Mouse (Mus musculus): ENCODE data around the gene Spdef. TPM values are rescaled to one million over a fixed set of nuclear protein-coding genes. Genes with fewer than 3 reads are reported as not detected.

Spdef gene
- total and polyA plus RNA-seq, 3 experiments: 0.02 TPM; not detected in 2

DNA sequence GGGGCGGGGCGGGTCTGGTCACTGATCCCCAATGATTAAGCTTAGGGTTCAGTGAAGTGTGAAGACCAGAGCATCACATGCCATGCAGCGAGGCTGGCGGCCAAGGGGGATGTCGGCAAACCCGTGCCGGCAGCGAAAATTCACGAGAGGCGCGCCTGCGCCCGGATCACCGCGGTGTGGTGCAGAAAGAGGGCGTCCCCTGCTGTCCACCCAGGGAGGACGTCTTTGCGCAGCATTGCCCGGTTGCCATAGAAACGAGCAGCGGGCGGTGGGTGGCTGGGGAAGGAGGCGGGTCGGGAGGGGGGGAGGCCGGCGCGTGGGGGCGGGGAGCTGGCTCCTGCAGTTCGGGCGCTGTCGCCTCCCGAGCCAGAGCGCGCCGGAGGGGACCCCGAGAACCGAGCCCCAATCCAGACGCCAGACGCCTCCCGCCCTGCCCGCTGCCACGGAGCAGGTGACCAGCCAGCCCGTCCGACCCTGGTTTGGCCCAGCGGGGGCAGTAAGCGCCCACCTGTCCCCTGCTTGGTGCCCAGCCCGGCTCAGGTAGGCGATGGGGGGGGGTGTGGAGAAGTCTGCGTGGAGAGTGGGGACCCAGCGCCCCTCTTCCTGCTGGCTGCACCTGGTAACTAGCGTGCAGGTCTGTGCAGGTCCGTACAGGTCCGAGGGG lies 43.7 kb downstream of the Spdef start:
- Histone ChIP-seq H3K4me1 (ENCODE audit: insufficient read depth, low read depth, low read length) (no peaks in the 10 kb centered on the region; the same call in 1 of the 2 replicates), H3K27me3 (ENCODE audit: insufficient read depth, low read length) (peaks cover 21% of the 10 kb centered on the region), H3K36me3 (replicated peaks) (no peaks in the 10 kb centered on the region), H3K4me3 (ENCODE audit: low read depth, low read length) (no peak overlapping the region), H3K9me3 (replicated peaks) (no peaks in the 10 kb centered on the region)
- ATAC-seq (ENCODE audit: extremely low read depth, insufficient number of reproducible peaks, low FRiP score, poor library complexity, severe bottlenecking) (no peak), DNase-seq (ENCODE audit: low spot score) (no peak)
- TF ChIP-seq TAL1 (conservative IDR thresholded peaks at IDR 0.05; ENCODE audit: low read depth, low read length) (no peak), POLR2AphosphoS5 (IDR thresholded peaks at IDR 0.05; ENCODE audit: insufficient replicate concordance, low read depth, low read length) (no peak), CTCF (IDR thresholded peaks at IDR 0.05; ENCODE audit: low read depth, low read length) (no peak), GATA1 (IDR thresholded peaks at IDR 0.05; ENCODE audit: borderline replicate concordance, low read length) (no peak), GATA2 (IDR thresholded peaks at IDR 0.05; ENCODE audit: borderline replicate concordance, low read depth, low read length) (no peak)

DNA sequence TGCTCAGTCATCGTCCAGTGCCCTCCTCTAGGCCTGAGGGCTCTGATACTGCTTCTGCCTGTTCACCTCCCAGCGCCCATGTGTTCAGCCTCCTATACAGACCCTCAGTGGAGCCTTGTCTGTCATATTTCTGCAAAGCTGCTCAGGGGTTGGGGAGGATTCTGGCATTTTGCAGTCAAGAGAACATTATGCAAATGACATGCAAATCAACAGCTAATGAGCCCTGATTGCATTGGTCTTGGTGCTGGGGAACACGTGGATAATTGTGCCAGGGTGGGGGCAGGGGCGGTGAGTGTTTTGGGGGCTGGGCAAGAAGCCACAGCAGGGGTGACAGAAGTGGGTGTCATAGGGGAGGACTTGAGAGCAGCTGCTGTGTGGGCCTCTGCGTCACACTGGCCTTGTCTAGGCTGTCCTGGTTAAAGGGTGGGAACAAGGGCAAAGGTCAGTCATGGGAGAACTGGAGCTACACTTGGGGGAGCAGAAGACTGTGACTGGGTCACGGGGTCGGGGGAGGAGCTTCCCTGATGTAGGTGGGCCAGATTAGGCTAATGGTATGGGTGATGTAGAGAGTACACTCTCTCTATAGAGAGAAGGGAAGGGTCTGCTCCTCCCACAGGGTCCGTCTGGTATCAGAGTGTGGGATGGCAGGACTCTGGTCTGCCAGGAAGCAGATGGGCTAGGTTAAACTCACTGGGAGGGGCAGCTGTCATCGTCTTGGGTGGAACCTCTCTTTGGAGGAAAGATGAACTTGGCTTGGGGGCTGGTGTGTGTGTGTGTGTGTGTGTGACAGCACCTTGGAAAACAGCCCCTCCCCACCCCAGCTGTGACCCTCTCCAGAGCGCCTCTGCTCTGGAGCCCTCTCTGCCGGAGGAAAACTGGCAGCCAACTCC lies 49.6 kb downstream of the Spdef start:
- H3K27me3 ChIP-seq (ENCODE audit: insufficient read depth, low read length): peaks cover 6% of the 10 kb centered on the region
- no peak overlapping the region for H3K4me3 ChIP-seq (ENCODE audit: low read depth, low read length)
- DNase-seq (ENCODE audit: low spot score) (no peak), ATAC-seq (ENCODE audit: extremely low read depth, insufficient number of reproducible peaks, low FRiP score, poor library complexity, severe bottlenecking) (no peak)
- peaks cover 9% of the 10 kb centered on the region for H3K4me1 ChIP-seq (ENCODE audit: insufficient read depth, low read depth, low read length)
- no peak for TF ChIP-seq TAL1 (conservative IDR thresholded peaks at IDR 0.05; ENCODE audit: low read depth, low read length)
- TF ChIP-seq GATA1 (IDR thresholded peaks at IDR 0.05; ENCODE audit: borderline replicate concordance, low read length): no peak
- no peak for TF ChIP-seq POLR2AphosphoS5 (IDR thresholded peaks at IDR 0.05; ENCODE audit: insufficient replicate concordance, low read depth, low read length)
- TF ChIP-seq GATA2 (IDR thresholded peaks at IDR 0.05; ENCODE audit: borderline replicate concordance, low read depth, low read length): no peak
- no peak for TF ChIP-seq CTCF (IDR thresholded peaks at IDR 0.05; ENCODE audit: low read depth, low read length)
- H3K36me3 ChIP-seq (replicated peaks): no peaks in the 10 kb centered on the region
- H3K9me3 ChIP-seq (replicated peaks): no peaks in the 10 kb centered on the region

DNA sequence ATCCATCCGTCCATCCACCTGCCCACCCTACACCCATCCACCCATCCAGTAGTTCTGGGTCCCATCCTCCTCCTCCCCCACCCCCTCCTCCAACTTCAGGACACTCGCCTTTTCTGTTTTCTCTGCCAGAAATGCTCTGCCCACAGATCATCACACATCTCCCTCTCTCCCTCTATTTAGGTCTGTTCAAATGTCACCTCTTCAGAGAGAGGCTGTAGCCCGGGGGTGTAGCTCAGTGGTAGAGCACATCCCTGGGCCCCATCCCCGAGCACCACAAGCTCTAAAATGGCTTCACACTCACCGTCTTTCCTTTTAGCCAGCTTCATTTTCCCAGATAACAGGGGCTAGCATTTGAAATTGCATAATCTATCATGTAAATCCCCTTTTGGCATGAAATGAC lies 51.0 kb downstream of the Spdef start:
- Histone ChIP-seq H3K4me1 (ENCODE audit: insufficient read depth, low read depth, low read length) (peaks cover 9% of the 10 kb centered on the region), H3K4me3 (ENCODE audit: low read depth, low read length) (no peak overlapping the region), H3K36me3 (replicated peaks) (no peaks in the 10 kb centered on the region), H3K9me3 (replicated peaks) (no peaks in the 10 kb centered on the region), H3K27me3 (ENCODE audit: insufficient read depth, low read length) (peaks cover 6% of the 10 kb centered on the region)
- TF ChIP-seq GATA1 (IDR thresholded peaks at IDR 0.05; ENCODE audit: borderline replicate concordance, low read length) (no peak), GATA2 (IDR thresholded peaks at IDR 0.05; ENCODE audit: borderline replicate concordance, low read depth, low read length) (no peak), TAL1 (conservative IDR thresholded peaks at IDR 0.05; ENCODE audit: low read depth, low read length) (no peak), CTCF (IDR thresholded peaks at IDR 0.05; ENCODE audit: low read depth, low read length) (no peak), POLR2AphosphoS5 (IDR thresholded peaks at IDR 0.05; ENCODE audit: insufficient replicate concordance, low read depth, low read length) (no peak)
- ATAC-seq (ENCODE audit: extremely low read depth, insufficient number of reproducible peaks, low FRiP score, poor library complexity, severe bottlenecking) (no peak), DNase-seq (ENCODE audit: low spot score) (no peak)

DNA sequence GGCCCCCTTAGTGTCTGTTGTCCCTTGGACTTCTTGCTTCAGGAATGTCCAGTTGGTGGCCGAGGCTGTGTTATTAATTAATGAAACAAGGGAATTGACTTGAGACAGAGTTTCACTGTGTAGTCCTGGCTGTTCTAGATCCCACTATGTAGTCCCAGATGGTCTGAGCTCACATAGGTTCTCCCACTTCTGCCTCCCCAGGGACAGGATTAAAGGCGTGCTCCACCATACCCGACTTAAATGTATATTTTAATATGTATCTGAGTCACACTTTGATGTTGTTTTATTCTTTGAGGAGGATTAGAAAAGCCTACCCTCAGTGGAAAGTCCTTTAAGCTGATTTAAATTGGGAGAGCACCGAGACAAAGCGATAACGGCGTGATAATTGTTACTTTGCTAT lies 52.5 kb downstream of the Spdef start:
- H3K4me1 ChIP-seq (ENCODE audit: insufficient read depth, low read depth, low read length): peaks cover 9% of the 10 kb centered on the region
- ATAC-seq (ENCODE audit: extremely low read depth, insufficient number of reproducible peaks, low FRiP score, poor library complexity, severe bottlenecking) (no peak), DNase-seq (ENCODE audit: low spot score) (no peak)
- H3K4me3 ChIP-seq (ENCODE audit: low read depth, low read length): no peak overlapping the region
- TF ChIP-seq GATA1 (IDR thresholded peaks at IDR 0.05; ENCODE audit: borderline replicate concordance, low read length) (no peak), TAL1 (conservative IDR thresholded peaks at IDR 0.05; ENCODE audit: low read depth, low read length) (no peak), POLR2AphosphoS5 (IDR thresholded peaks at IDR 0.05; ENCODE audit: insufficient replicate concordance, low read depth, low read length) (no peak), CTCF (IDR thresholded peaks at IDR 0.05; ENCODE audit: low read depth, low read length) (no peak), GATA2 (IDR thresholded peaks at IDR 0.05; ENCODE audit: borderline replicate concordance, low read depth, low read length) (no peak)
- H3K9me3 ChIP-seq (replicated peaks): no peaks in the 10 kb centered on the region
- H3K27me3 ChIP-seq (ENCODE audit: insufficient read depth, low read length): peaks cover 6% of the 10 kb centered on the region
- no peaks in the 10 kb centered on the region for H3K36me3 ChIP-seq (replicated peaks)

DNA sequence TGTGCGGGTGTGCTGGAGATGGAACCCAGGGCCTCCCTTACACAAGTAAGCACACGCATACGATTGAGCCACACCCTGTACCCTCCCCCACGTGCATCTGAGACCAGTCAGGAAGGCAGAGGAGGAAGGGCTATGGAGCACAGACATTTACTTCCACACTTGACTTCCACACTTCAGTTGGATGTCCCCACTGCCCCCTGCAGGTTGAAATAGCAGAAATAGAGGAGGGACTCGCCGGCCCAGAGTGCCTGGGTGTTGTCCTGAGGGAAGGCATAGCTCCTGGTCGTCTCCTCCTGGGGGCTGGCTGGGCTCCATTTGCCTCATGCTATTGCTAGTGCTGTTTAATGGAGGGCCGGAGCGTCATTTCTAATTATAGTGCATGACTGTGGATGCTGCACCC lies 53.3 kb downstream of the Spdef start:
- no peak for DNase-seq (ENCODE audit: low spot score)
- H3K4me3 ChIP-seq (ENCODE audit: low read depth, low read length): no peak overlapping the region

DNA sequence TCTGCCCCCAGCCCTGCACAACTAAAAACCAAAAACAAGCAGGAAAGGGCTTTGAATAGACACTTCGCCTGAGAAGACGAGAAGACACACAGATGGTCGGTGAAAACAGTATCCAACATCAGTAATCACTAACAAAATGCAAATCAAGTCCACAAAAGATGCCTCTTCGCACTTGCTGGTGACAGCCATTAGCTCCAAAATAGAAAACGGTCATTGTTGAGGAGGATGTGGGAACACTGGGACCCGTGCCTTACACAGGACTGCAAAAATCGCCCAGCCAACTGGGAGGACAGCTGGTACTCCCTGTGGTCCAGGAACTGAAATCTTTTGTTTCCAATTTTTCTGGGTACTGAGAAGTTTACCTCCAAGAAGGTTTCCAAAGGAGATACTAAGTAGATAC lies 54.8 kb downstream of the Spdef start:
- TF ChIP-seq POLR2AphosphoS5 (IDR thresholded peaks at IDR 0.05; ENCODE audit: insufficient replicate concordance, low read depth, low read length): no peak
- no peak for TF ChIP-seq GATA2 (IDR thresholded peaks at IDR 0.05; ENCODE audit: borderline replicate concordance, low read depth, low read length)
- no peak for TF ChIP-seq TAL1 (conservative IDR thresholded peaks at IDR 0.05; ENCODE audit: low read depth, low read length)
- no peak for TF ChIP-seq CTCF (IDR thresholded peaks at IDR 0.05; ENCODE audit: low read depth, low read length)
- no peak for TF ChIP-seq GATA1 (IDR thresholded peaks at IDR 0.05; ENCODE audit: borderline replicate concordance, low read length)
- no peaks in the 10 kb centered on the region for H3K36me3 ChIP-seq (replicated peaks)
- no peak for DNase-seq (ENCODE audit: low spot score)
- no peaks in the 10 kb centered on the region for H3K9me3 ChIP-seq (replicated peaks)
- H3K27me3 ChIP-seq (ENCODE audit: insufficient read depth, low read length): peaks cover 14% of the 10 kb centered on the region
- no peak for ATAC-seq (ENCODE audit: extremely low read depth, insufficient number of reproducible peaks, low FRiP score, poor library complexity, severe bottlenecking)
- peaks cover 9% of the 10 kb centered on the region for H3K4me1 ChIP-seq (ENCODE audit: insufficient read depth, low read depth, low read length)
- no peak overlapping the region for H3K4me3 ChIP-seq (ENCODE audit: low read depth, low read length)

More for the DNA sequence above, 53.3 kb downstream of the Spdef start:
- no peaks in the 10 kb centered on the region for H3K36me3 ChIP-seq (replicated peaks)
- ATAC-seq (ENCODE audit: extremely low read depth, insufficient number of reproducible peaks, low FRiP score, poor library complexity, severe bottlenecking): no peak
- no peaks in the 10 kb centered on the region for H3K9me3 ChIP-seq (replicated peaks)
- TF ChIP-seq CTCF (IDR thresholded peaks at IDR 0.05; ENCODE audit: low read depth, low read length): no peak
- TF ChIP-seq POLR2AphosphoS5 (IDR thresholded peaks at IDR 0.05; ENCODE audit: insufficient replicate concordance, low read depth, low read length): no peak
- TF ChIP-seq TAL1 (conservative IDR thresholded peaks at IDR 0.05; ENCODE audit: low read depth, low read length): no peak
- no peak for TF ChIP-seq GATA2 (IDR thresholded peaks at IDR 0.05; ENCODE audit: borderline replicate concordance, low read depth, low read length)
- no peak for TF ChIP-seq GATA1 (IDR thresholded peaks at IDR 0.05; ENCODE audit: borderline replicate concordance, low read length)
- H3K27me3 ChIP-seq (ENCODE audit: insufficient read depth, low read length): peaks cover 6% of the 10 kb centered on the region
- H3K4me1 ChIP-seq (ENCODE audit: insufficient read depth, low read depth, low read length): peaks cover 9% of the 10 kb centered on the region

All from G1E (cell line).